Mouse (Mus musculus): Measurements from ENCODE around the gene Eif2ak2. TPM values are rescaled to one million over a fixed set of nuclear protein-coding genes. Genes with fewer than 3 reads are reported as not detected.

Gene Eif2ak2
- polyA plus RNA-seq, 2 experiments from 2014 or later: 28.9 to 51.1 TPM

DNA sequence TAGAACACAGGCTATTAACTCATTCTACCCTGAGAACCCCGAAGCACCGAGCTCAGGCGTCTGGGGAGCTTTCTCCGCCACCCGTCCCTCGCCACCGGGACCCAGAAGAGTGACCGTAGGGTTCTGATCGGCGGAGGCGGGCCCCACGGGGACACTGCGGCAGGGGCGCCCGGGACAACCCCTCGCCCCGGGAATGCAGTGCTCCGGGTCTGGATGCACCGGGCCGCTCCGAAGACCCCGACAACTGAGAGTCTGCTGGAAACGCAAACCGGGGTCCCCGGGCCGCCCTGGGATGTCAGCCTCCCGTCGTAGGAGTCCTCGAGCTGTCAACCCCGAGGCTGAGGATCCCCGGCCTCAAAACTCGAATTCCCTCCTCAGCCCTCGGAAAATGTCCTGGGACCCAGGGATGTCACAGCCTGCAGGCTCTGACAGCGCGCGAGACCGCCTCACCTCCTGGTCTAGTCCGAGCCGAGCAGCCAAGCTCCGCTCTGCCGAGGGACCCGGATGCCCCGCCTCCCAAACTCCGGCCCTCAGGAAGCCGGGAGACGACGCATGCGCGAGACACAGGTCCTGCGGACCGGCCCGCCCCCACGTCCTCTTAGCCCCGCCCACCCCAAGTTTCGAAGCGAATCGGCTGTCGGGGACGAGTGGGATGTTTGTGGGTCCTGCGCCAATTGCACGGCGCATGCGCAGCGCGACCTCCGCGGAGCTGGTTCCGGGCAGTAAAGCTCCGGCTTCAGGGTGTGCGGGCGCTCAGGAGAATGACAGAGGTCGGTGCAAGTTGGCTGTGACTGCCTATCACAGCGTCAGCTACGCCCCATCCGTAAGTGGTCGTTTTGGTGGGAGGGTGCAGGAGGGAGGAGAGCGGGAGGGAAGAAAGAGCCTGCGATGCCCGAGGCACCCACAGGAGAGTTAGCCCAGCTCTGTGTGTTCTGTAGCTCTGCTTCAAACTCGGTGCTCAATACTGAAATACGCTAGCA, 47.2 kb downstream of the Eif2ak2 start, which contains the start of the genes Heatr5b and Gpatch11:
Gene Heatr5b, minus strand, starts transcription at position 509 of the 980 bp plus-strand sequence.
Gene Gpatch11, plus strand, starts transcription at position 712 of the 980 bp plus-strand sequence.
- peak; percentile 91 for ATAC-seq

DNA sequence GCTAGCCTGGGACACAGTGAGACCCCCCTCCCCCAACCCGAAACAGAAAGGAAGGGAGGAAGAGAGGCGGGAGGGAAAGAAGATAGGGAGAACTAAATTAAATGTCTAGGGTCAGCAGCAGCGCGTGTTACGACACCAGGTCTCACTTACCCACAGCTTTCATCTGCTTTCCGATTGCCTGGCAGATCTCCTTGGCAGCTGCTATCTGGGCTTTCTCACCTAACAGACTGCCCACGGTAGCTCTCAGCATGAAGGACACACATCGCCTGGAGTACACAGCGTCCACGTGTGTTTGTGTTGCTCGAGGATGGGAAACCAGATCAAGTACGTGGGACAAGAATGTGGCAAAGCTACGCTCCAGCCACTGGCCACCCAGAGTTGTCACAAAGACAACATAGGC, 58.0 kb downstream of the Eif2ak2 start:
- ATAC-seq: no peak

DNA sequence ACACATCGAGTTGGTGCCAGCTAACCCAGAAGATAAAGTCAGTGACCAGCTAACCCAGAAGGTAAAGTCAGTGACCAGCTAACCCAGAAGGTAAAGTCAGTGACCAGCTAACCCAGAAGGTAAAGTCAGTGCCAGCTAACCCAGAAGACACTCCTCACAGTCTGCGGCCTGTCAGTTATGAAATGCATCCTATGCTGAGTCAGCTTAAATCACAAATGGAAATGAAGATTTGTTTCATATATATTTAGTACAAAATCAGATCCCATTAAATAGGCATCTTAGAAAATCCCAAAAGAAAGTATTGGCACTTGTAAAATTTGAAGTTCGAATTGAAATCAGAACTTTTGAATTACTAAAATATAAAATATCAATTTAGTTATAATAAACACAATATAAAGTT, 72.8 kb downstream of the Eif2ak2 start:
- ATAC-seq: no peak

DNA sequence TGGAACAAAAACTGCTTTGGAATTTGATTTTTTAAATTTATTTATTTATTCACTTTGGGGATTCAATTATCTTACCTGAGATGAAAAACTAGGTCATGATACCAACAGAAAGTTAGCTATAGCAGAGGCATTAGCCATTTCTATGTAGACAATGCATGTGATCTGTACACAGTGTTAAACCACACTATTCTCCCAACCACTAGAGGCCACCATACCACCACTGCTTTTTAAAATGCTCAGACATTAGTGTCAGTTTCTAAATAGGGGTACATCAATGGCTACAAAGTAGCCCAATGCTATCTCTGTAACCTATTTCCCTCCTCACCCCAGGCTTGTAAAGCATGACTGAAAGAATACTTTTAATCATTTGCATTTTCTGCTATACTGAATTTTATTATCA, 73.4 kb downstream of the Eif2ak2 start:
- ATAC-seq: peak; percentile 76

Other genes with a start within 250 kb of the Eif2ak2 start
- gene Strn, start 145.4 kb downstream of the Eif2ak2 start, polyA plus RNA-seq (2017; shearing (Covaris generic)): 1 to 10 TPM; 7.4 to 9.9 TPM
- gene Heatr5b, start 47.2 kb downstream of the Eif2ak2 start, polyA plus RNA-seq (2017; shearing (Covaris generic)): 10 to 100 TPM; 11.1 to 21.3 TPM
- gene Gpatch11, start 47.0 kb downstream of the Eif2ak2 start, polyA plus RNA-seq (2017; shearing (Covaris generic)): 100 to 1,000 TPM in 1 of 2 experiments, 10 to 100 TPM in 1; 92.7 to 113 TPM
- gene Sult6b1, start 24.4 kb upstream of the Eif2ak2 start, polyA plus RNA-seq (2017; shearing (Covaris generic)): under 1 TPM; 0.32 to 0.49 TPM
- 10 to 100 TPM; 70.3 to 70.8 TPM for gene Cebpzos, start 33.9 kb upstream of the Eif2ak2 start, polyA plus RNA-seq (2017; shearing (Covaris generic))
- 10 to 100 TPM; 51.9 to 81.0 TPM for gene Cebpz, start 54.5 kb upstream of the Eif2ak2 start, polyA plus RNA-seq (2017; shearing (Covaris generic))
- 10 to 100 TPM; 57.6 to 60.1 TPM for gene Ndufaf7, start 54.6 kb upstream of the Eif2ak2 start, polyA plus RNA-seq (2017; shearing (Covaris generic))
- gene Prkd3, start 138.2 kb upstream of the Eif2ak2 start, polyA plus RNA-seq (2017; shearing (Covaris generic)): 10 to 100 TPM in 1 of 2 experiments, 1 to 10 TPM in 1; 8.1 to 11.4 TPM
- gene Qpct, start 169.3 kb upstream of the Eif2ak2 start, polyA plus RNA-seq (2017; shearing (Covaris generic)): 1 to 10 TPM; 2.3 TPM

Measured in CD4-positive, CD25-positive, alpha-beta regulatory T cell, adult 4 months (primary cell).